Mouse (Mus musculus): ENCODE data around the gene Vmn1r155.
"Not testable (repeated sequence)": the region's sequence is repeated elsewhere in the genome, so short reads cannot be mapped to it uniquely, and the experiment has no call there.

Vmn1r155 gene

DNA sequence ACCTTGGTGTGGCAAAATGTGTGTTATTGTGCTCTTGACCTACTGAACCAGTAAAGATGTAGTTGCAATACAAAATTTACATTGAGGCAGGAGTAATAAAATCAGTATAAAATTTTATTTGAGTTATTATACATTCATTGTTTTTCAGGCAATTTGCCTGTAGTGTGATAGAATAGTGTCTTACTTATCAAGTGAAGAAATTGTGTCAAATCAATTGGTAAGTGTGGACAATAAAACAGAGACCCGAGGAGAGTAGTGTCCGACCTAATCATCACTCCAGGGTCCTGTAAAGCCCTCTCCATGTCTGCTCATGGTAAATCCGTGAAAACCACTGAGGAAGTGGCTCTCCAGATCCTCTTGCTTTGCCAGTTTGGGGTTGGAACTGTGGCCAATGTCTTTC, at the start of gene Vmn1r155:
Gene Vmn1r155, plus strand, starts transcription at position 301 of the 400 bp plus-strand sequence.
- DNase-seq (ENCODE audit: low spot score), result not testable (repeated sequence)

DNA sequence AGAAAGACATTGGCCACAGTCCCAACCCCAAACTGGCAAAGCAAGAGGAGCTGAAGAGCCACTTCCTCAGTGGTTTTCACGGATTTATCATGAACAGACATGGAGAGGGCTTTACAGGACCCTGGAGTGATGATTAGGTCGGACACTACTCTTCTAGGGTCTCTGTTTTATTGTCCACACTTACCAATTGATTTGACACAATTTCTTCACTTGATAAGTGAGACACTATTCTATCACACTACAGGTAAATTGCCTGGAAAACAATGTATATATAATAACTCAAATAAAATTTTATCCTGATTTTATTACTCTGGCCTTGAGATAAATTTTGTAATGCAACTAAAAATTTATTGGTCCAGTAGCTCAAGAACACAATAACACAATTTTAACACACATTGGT, 34.4 kb downstream of the Vmn1r155 start, which contains the start of gene Gm8693:
Gene Gm8693, minus strand, starts transcription at position 101 of the 400 bp plus-strand sequence.
- not testable (repeated sequence) for DNase-seq (ENCODE audit: low spot score)

Data from urinary bladder, postnatal 25 days (tissue).